Mouse (Mus musculus) neural tube, embryonic 12.5 days (tissue): ENCODE results near the gene Arhgef16. TPM values are rescaled to one million over a fixed set of nuclear protein-coding genes. Genes with fewer than 3 reads are reported as not detected.

Experiments used
- ATAC-seq: fragments of 200-750 bp; cut with Nextera tagmentation; 2 replicates; pipeline ENCODE4 v1.8.0; 2017; ENCODE audit warnings: low read depth, mild to moderate bottlenecking, moderate TSS enrichment, moderate library complexity; ENCODE audit not compliant: low FRiP score
- H3K27ac ChIP-seq: fragments of 300-500 bp; sonication (generic); 2 replicates; pipeline ENCODE4 v1.5.1; 2016
- H3K27me3 ChIP-seq: fragments of 300-500 bp; sonication (generic); replicated peaks from 2 replicates; pipeline ENCODE4 v1.6.1; 2016; ENCODE audit warnings: mild to moderate bottlenecking
- H3K36me3 ChIP-seq: fragments of 300-500 bp; sonication (generic); 2 replicates; pipeline ENCODE4 v1.6.1; 2016; ENCODE audit warnings: mild to moderate bottlenecking
- H3K4me1 ChIP-seq: fragments of 300-500 bp; sonication (generic); 2 replicates; pipeline ENCODE4 v1.6.1; 2016
- H3K4me2 ChIP-seq: fragments of 300-500 bp; sonication (generic); replicated peaks from 2 replicates; pipeline ENCODE4 v1.6.1; 2016; ENCODE audit warnings: mild to moderate bottlenecking
- H3K4me3 ChIP-seq: fragments of 300-500 bp; sonication (generic); 2 replicates; pipeline ENCODE4 v1.5.1; 2016
- H3K9ac ChIP-seq: fragments of 300-500 bp; sonication (generic); 2 replicates; pipeline ENCODE4 v1.6.1; 2016; ENCODE audit warnings: mild to moderate bottlenecking
- H3K9me3 ChIP-seq: fragments of 300-500 bp; sonication (generic); 2 replicates; pipeline ENCODE4 v1.6.1; 2016; ENCODE audit warnings: mild to moderate bottlenecking
- WGBS: fragments of 180-500 bp; shearing (Covaris S2); methylation state at CpG from one replicate; pipeline ENCODE4 v1.1.7; 2016; 5-methylcytosine and 5-hydroxymethylcytosine counted together
- polyA plus RNA-seq: library from polyadenylated mRNA; unstranded; fragments of >200 nt; fragmentation: Nextera tagmentation; extraction: Ambion mirVana; gene quantifications from 2 replicates; pipeline ENCODE4 v1.2.1, GENCODE M21; 2016

Gene Arhgef16
- polyA plus RNA-seq, 1 experiment from 2014 or later: 1.8 TPM

DNA sequence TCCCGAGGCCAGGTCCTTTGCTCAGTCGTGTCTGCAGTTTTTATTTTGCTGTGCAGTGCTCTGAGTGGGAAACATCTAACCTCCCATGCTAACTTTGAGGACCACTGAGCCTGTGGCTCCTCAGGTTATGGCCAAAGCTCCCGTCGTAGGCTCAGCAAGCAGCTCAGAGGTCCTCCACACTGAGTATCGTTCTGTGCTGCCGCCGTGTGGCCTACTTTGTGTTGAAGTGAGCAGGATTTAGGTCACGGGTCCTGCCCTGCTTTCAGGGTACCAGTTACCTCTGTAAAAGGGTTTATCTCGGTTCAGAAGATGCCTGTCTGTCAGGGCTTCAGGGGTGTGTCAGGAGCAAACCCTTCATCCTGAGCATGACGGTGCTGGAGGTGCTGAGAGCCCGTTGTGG, 60.9 kb downstream of the Arhgef16 start:
- no peak overlapping the region for H3K4me2 ChIP-seq
- WGBS: 65% methylated on average over 11 of the region's 11 CpGs
- no peak overlapping the region for H3K9ac ChIP-seq
- peaks cover 13% of the 10 kb centered on the region for H3K4me1 ChIP-seq
- H3K9me3 ChIP-seq: no peaks in the 10 kb centered on the region
- no peak overlapping the region for H3K4me3 ChIP-seq
- no peaks in the 10 kb centered on the region for H3K36me3 ChIP-seq
- no peak overlapping the region for H3K27ac ChIP-seq
- no peaks in the 10 kb centered on the region for H3K27me3 ChIP-seq
- no peak for ATAC-seq

DNA sequence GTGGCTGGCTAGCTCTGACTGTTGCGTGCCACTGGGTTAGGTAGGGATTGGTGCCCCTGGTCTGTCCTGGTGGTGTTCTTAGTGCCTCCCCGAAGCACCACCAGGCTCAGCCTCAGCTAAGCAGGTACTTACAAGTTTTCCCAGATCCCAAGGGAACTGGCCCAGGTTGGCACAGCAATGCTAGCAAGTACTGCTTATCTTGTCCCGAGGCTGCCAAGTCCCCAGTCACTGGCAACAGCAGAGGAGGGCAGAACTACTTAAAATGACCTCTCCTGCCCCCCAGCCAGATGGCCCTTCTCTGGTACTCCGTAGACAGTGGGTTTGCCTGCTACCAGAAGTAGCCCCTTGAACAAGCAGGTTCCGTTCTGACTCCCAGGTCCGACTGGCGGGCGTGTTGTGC, 62.3 kb downstream of the Arhgef16 start:
- Histone ChIP-seq H3K4me3 (no peak overlapping the region), H3K9ac (no peak overlapping the region), H3K27me3 (no peaks in the 10 kb centered on the region), H3K4me1 (peaks cover 13% of the 10 kb centered on the region), H3K27ac (no peak overlapping the region), H3K4me2 (no peak overlapping the region), H3K36me3 (no peaks in the 10 kb centered on the region), H3K9me3 (no peaks in the 10 kb centered on the region)
- ATAC-seq: no peak
- WGBS: 83% methylated on average over 8 of the region's 8 CpGs

DNA sequence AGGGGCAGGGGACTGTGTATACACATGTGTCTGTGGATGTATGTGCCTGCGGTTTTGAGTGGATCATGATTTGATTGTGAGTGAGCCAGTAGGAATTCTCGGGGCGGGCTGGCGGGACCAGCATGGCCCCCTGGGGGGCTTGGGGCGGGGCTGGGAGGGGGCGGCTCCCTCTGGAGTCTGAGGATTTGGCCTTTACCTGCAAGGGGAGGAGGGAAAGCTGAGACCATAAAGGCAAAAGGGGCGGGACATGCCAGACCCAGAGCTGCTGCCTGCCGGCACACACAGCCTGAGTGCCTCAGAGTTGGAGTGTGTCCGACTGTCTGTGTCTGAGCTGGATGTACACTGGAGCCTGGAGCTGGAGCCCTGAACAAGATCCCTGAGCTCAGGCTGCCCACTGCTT, 64.2 kb downstream of the Arhgef16 start:
- Histone ChIP-seq H3K9me3 (no peaks in the 10 kb centered on the region), H3K9ac (peak overlapping the region; percentile 3; the same call in 1 of the 2 replicates), H3K4me3 (no peak overlapping the region), H3K27ac (no peak overlapping the region), H3K4me1 (peaks cover 13% of the 10 kb centered on the region), H3K27me3 (no peaks in the 10 kb centered on the region), H3K36me3 (no peaks in the 10 kb centered on the region), H3K4me2 (peak overlapping the region; percentile 53)
- ATAC-seq: peak; percentile 43
- 6% methylated on average over 9 of the region's 9 CpGs for WGBS

DNA sequence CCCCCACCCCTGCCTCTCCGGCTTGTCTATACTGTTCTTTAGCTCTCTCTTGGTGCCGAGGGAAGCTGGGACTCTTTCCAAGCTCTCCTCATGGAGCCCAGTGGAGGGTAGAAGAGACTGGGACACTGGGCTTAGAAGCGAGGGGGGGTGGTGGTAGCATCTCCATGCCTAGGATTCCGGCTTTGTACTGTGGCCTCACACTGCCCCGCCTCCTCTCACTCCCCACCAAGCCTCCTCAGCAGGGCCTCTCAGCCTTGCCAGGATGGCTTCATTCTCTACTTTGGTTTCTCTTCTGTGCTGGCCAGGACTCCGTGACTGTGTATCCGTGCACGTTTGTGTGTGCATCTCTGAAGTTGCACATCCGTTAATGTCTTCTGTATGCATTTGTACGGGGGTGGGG, 64.6 kb downstream of the Arhgef16 start:
- no peaks in the 10 kb centered on the region for H3K27me3 ChIP-seq
- H3K27ac ChIP-seq: no peak overlapping the region
- 11% methylated on average over 10 of the region's 10 CpGs for WGBS
- peak overlapping the region; percentile 53 for H3K4me2 ChIP-seq
- H3K4me1 ChIP-seq: peaks cover 13% of the 10 kb centered on the region
- no peaks in the 10 kb centered on the region for H3K9me3 ChIP-seq
- no peak overlapping the region for H3K4me3 ChIP-seq
- H3K36me3 ChIP-seq: no peaks in the 10 kb centered on the region
- H3K9ac ChIP-seq: peak overlapping the region; percentile 3; the same call in 1 of the 2 replicates
- ATAC-seq: peak; percentile 61

DNA sequence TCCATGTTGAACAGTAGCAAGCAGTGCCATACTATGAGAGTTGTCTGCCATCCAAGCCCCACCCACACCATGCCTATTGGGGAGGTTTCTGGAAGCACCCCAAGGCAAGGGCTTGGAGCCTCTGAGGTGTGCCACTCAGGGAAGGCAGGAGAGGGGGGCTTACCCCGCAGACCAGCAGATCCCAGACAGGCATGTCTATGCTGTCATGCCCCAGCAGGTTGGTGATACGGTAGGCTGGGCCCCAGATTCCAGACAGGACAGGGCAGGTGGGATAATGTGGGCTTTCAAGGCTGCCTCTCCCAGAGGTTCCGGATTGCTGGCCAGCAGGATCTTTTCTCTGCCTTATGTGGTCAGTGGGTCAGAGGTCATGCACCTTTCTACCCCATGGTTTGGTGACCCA, 65.5 kb downstream of the Arhgef16 start:
- H3K4me2 ChIP-seq: no peak overlapping the region
- WGBS: 82% methylated on average over 3 of the region's 3 CpGs
- no peak for ATAC-seq
- H3K9ac ChIP-seq: no peak overlapping the region
- H3K36me3 ChIP-seq: no peaks in the 10 kb centered on the region
- H3K27ac ChIP-seq: no peak overlapping the region
- peaks cover 15% of the 10 kb centered on the region for H3K4me1 ChIP-seq
- H3K9me3 ChIP-seq: no peaks in the 10 kb centered on the region
- H3K27me3 ChIP-seq: no peaks in the 10 kb centered on the region
- no peak overlapping the region for H3K4me3 ChIP-seq

DNA sequence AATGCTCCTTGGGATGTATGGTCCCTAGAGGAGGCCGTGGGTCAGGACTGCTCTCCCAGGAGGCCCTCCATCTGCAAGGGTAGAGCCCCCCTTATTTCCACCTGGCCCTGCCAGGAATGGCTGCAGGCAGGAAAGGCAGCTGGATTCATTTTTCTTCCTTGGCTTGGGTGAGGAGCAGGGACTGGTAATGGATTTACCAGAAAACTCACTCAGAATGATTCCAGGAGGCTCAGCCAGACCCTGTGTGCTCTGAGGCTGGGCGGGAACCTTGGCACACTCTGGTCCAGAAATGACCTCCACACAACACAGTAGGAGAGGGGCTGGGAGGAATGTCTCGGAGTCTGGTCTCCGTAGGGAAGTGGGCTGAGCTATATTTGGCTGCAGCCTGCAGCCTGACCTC, 69.2 kb downstream of the Arhgef16 start:
- ATAC-seq: no peak
- Histone ChIP-seq H3K27ac (no peak overlapping the region), H3K4me2 (no peak overlapping the region), H3K36me3 (no peaks in the 10 kb centered on the region), H3K4me3 (no peak overlapping the region), H3K4me1 (peaks cover 13% of the 10 kb centered on the region), H3K27me3 (no peaks in the 10 kb centered on the region), H3K9me3 (no peaks in the 10 kb centered on the region), H3K9ac (no peak overlapping the region)
- 69% methylated on average over 4 of the region's 4 CpGs for WGBS

DNA sequence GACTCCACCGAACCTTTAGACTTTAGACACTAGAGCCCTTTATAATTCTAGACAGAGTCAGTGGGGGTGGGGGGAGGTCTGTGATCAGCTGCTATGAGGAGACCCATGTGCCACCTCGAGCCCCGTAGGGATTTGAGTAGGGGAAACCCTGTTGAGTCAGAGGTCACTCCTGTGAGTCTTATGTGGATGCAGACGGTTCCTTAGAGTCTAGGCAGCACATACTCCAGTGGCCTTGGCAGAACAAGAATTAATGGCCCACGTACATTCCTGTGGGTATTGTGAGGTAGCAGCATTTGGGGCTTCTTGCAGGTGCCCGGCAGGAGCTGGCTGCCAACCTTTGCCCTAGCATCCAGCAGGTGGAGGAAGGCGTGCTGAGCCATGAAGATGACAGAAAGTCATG, 70.1 kb downstream of the Arhgef16 start:
- H3K4me2 ChIP-seq: no peak overlapping the region
- 86% methylated on average over 7 of the region's 7 CpGs for WGBS
- H3K36me3 ChIP-seq: no peaks in the 10 kb centered on the region
- no peaks in the 10 kb centered on the region for H3K27me3 ChIP-seq
- ATAC-seq: no peak
- no peak overlapping the region for H3K27ac ChIP-seq
- peaks cover 4% of the 10 kb centered on the region; the same call in 1 of the 2 replicates for H3K4me1 ChIP-seq
- H3K9me3 ChIP-seq: no peaks in the 10 kb centered on the region
- no peak overlapping the region for H3K4me3 ChIP-seq
- H3K9ac ChIP-seq: no peak overlapping the region

DNA sequence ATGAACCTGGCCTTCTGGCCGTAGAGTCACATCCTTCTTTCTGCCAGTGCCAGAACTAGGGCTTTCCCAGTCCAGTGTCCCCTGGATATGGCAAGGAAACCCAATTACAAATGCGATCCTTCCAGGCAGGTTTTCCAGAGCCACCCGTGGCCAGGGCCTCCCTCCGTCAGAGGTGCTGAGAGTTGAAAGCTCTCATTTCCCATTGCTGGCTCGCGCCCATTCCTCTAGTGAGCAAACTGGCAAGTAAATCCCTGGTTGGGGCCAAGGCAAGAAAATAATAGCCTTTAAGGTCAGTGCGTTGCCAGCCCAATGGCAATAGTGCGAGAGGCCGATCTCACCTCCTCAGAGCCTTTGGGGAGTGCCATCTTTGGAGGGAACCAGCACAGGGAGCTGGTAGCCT, 71.9 kb downstream of the Arhgef16 start:
- Histone ChIP-seq H3K27ac (no peak overlapping the region), H3K27me3 (no peaks in the 10 kb centered on the region), H3K9ac (no peak overlapping the region), H3K4me3 (no peak overlapping the region), H3K4me2 (no peak overlapping the region), H3K4me1 (peaks cover 9% of the 10 kb centered on the region), H3K9me3 (no peaks in the 10 kb centered on the region), H3K36me3 (no peaks in the 10 kb centered on the region)
- WGBS: 95% methylated on average over 9 of the region's 9 CpGs
- ATAC-seq: no peak

Other genes with a start within 250 kb of the Arhgef16 start
- 0.15 and 0.50 TPM in 2 replicates for gene Trp73, start 161.5 kb downstream of the Arhgef16 start, polyA plus RNA-seq
- 44.6 and 46.6 TPM in 2 replicates for gene Wrap73, start 159.3 kb downstream of the Arhgef16 start, polyA plus RNA-seq
- gene Tprgl, start 141.0 kb downstream of the Arhgef16 start, polyA plus RNA-seq: 154 and 158 TPM in 2 replicates
- gene Megf6, start 130.9 kb downstream of the Arhgef16 start, polyA plus RNA-seq: 17.7 and 18.8 TPM in 2 replicates
- not detected in 2 replicates for gene B230104I21Rik, start 34.5 kb upstream of the Arhgef16 start, polyA plus RNA-seq